11 mouse cellular contexts compared by ENCODE assay signal in genomic region chr17:24248641-24249040, GRCm38 (mm10). TPM values are rescaled to one million over a fixed set of nuclear protein-coding genes. Genes with fewer than 3 reads are reported as not detected.
A peak's percentile ranks its signal among the peaks of the same experiment; 100 is the strongest.
DNase-seq lines count a peak whose midpoint lies in the region; ATAC-seq and TF ChIP-seq lines count a peak whose summit lies in the region.
"Had no signal": no experiment of that assay in that cellular context is flagged by ENCODE, and none has a peak within 500 bp of the region (broad histone marks: within the 10 kb centered on the region; RNA-seq: fewer than 3 reads in every experiment).

No protein-coding gene starts in this region.

- DNase-seq in CD4-positive, CD25-positive, alpha-beta regulatory T cell, adult 2 months (ENCODE audit: low read depth, low spot score), result peak; percentile 54
- peak; percentile 22 for DNase-seq in thymus, postnatal 25 days
- no peak for DNase-seq in thymus, adult 2 months
- DNase-seq in spleen, adult 12 weeks (ENCODE audit: low spot score), result no peak
- DNase-seq: kidney, adult 11 months had no signal

- no peak overlapping the region for H3K9ac ChIP-seq in kidney, embryonic 14.5 days (ENCODE audit: low read depth, low read length)
- no peak overlapping the region for H3K9ac ChIP-seq in kidney, embryonic 16.5 days (replicated peaks; ENCODE audit: low read length)
- H3K9ac ChIP-seq: neural tube, embryonic 12.5 days had no signal

- no peak for TF ChIP-seq POLR2A in thymus, adult 2 months (IDR thresholded peaks at IDR 0.05; ENCODE audit: control insufficient read depth, extremely low read depth, insufficient read depth, low read length, poor library complexity)

- no peak for TF ChIP-seq CTCF in thymus, adult 2 months (IDR thresholded peaks at IDR 0.05; ENCODE audit: borderline replicate concordance, control insufficient read depth, extremely low read depth, insufficient read depth, low read length, poor library complexity)

- no peak overlapping the region for H3K27ac ChIP-seq in kidney, embryonic 14.5 days (ENCODE audit: low read depth, low read length)
- no peak overlapping the region for H3K27ac ChIP-seq in kidney, embryonic 16.5 days (ENCODE audit: low read length)
- H3K27ac ChIP-seq in thymus, adult 2 months (ENCODE audit: control insufficient read depth, insufficient read depth, low read length), result no peak overlapping the region
- H3K27ac ChIP-seq: neural tube, embryonic 12.5 days had no signal

- H3K27me3 ChIP-seq in kidney, embryonic 14.5 days (ENCODE audit: control insufficient read depth, insufficient read depth, low read length), result no peaks in the 10 kb centered on the region
- no peaks in the 10 kb centered on the region for H3K27me3 ChIP-seq in kidney, embryonic 16.5 days (ENCODE audit: insufficient read depth, low read length)
- H3K27me3 ChIP-seq in thymus, adult 2 months (ENCODE audit: control insufficient read depth, insufficient read depth, low read length), result no peaks in the 10 kb centered on the region
- H3K27me3 ChIP-seq: megakaryocyte, embryonic 14.5 days; neural tube, embryonic 12.5 days had no signal

- H3K4me1 ChIP-seq in kidney, embryonic 14.5 days (ENCODE audit: control insufficient read depth, insufficient read depth, low read length), result peaks cover 8% of the 10 kb centered on the region; the same call in 1 of the 2 replicates
- H3K4me1 ChIP-seq in kidney, embryonic 16.5 days (ENCODE audit: insufficient read depth, low read length), result peaks cover 12% of the 10 kb centered on the region
- H3K4me1 ChIP-seq in thymus, adult 2 months (replicated peaks; ENCODE audit: control insufficient read depth, insufficient read depth, low read length), result peaks cover 7% of the 10 kb centered on the region

- H3K4me3 ChIP-seq in kidney, embryonic 14.5 days (ENCODE audit: low read length), result peak overlapping the region; percentile 85; the same call in 1 of the 2 replicates
- H3K4me3 ChIP-seq in kidney, embryonic 16.5 days (ENCODE audit: low read length), result no peak overlapping the region
- H3K4me3 ChIP-seq in thymus, adult 2 months (ENCODE audit: control insufficient read depth, insufficient read depth, low read length), result no peak overlapping the region
- H3K4me3 ChIP-seq: megakaryocyte, embryonic 14.5 days; neural tube, embryonic 12.5 days had no signal

- H3K9me3 ChIP-seq in kidney, embryonic 14.5 days (ENCODE audit: control insufficient read depth, low read length), result peaks cover 9% of the 10 kb centered on the region; the same call in 1 of the 2 replicates
- peaks cover 8% of the 10 kb centered on the region for H3K9me3 ChIP-seq in kidney, embryonic 16.5 days (ENCODE audit: low read length)
- H3K9me3 ChIP-seq: megakaryocyte, embryonic 14.5 days; neural tube, embryonic 12.5 days had no signal

- H3K36me3 ChIP-seq in kidney, embryonic 14.5 days (ENCODE audit: control insufficient read depth, insufficient read depth, low read length), result peaks cover 50% of the 10 kb centered on the region
- peaks cover 47% of the 10 kb centered on the region for H3K36me3 ChIP-seq in kidney, embryonic 16.5 days (ENCODE audit: insufficient read depth, low read length)
- peaks cover 28% of the 10 kb centered on the region for H3K36me3 ChIP-seq in thymus, adult 2 months (ENCODE audit: control insufficient read depth, insufficient read depth, low read length)

- no peak for ATAC-seq in CD4-positive, CD25-positive, alpha-beta regulatory T cell, adult 4 months
- ATAC-seq in kidney, embryonic 14.5 days (ENCODE audit: low FRiP score, low TSS enrichment), result no peak
- no peak for ATAC-seq in kidney, embryonic 16.5 days (ENCODE audit: low FRiP score, low TSS enrichment)
- ATAC-seq in megakaryocyte, adult 5-6 weeks (ENCODE audit: poor library complexity, severe bottlenecking), result no peak

- H3K4me2 ChIP-seq in kidney, embryonic 14.5 days (replicated peaks; ENCODE audit: low read depth, low read length), result no peak overlapping the region
- no peak overlapping the region for H3K4me2 ChIP-seq in kidney, embryonic 16.5 days (replicated peaks; ENCODE audit: low read depth, low read length)

- WGBS in kidney, embryonic 14.5 days, result 96% methylated on average over 2 of the region's 2 CpGs
- 96% methylated on average over 2 of the region's 2 CpGs for WGBS in kidney, embryonic 16.5 days
- WGBS in thymus, adult 2 months, result 100% methylated on average over 2 of the region's 2 CpGs

RNA-seq across cellular contexts. Expression of gene Ccnf, which starts 2.6 kb away (rescaled TPM):
- polyA plus RNA-seq in CD4-positive, CD25-positive, alpha-beta regulatory T cell, adult 4 months (2017; shearing (Covaris generic)), result 1 to 10 TPM; 4.1 to 6.6 TPM
- polyA plus RNA-seq in kidney, embryonic 14.5 days (2014; fragmentation: Nextera tagmentation; extraction: Ambion mirVana), result 43.9 and 66.6 TPM in 2 replicates
- 69.2 and 73.5 TPM in 2 replicates for polyA plus RNA-seq in kidney, embryonic 16.5 days (2015; fragmentation: Nextera tagmentation; extraction: Ambion mirVana)
- polyA plus RNA-seq in thymus, adult 2 months (2012; rRNA removed), result 64.5 and 86.9 TPM in 2 replicates
- total RNA-seq in megakaryocyte, adult 5-6 weeks (2015), result 34.1 and 35.1 TPM in 2 replicates
- total RNA-seq in megakaryocyte, adult 5-6 weeks (2017), result 40.4 and 49.4 TPM in 2 replicates

RNA-seq across cellular contexts. Expression of gene Tedc2, which starts 28.0 kb away (rescaled TPM):
- polyA plus RNA-seq in CD4-positive, CD25-positive, alpha-beta regulatory T cell, adult 4 months (2017; shearing (Covaris generic)), result 10 to 100 TPM in 1 of 2 experiments, 1 to 10 TPM in 1; 8.9 to 17.5 TPM
- polyA plus RNA-seq in kidney, embryonic 14.5 days (2014; fragmentation: Nextera tagmentation; extraction: Ambion mirVana), result 13.4 and 14.8 TPM in 2 replicates
- polyA plus RNA-seq in kidney, embryonic 16.5 days (2015; fragmentation: Nextera tagmentation; extraction: Ambion mirVana), result 12.2 and 13.4 TPM in 2 replicates
- polyA plus RNA-seq in thymus, adult 2 months (2012; rRNA removed), result 17.6 and 20.0 TPM in 2 replicates
- total RNA-seq in megakaryocyte, adult 5-6 weeks (2015), result 6.6 and 7.8 TPM in 2 replicates
- 12.3 and 13.5 TPM in 2 replicates for total RNA-seq in megakaryocyte, adult 5-6 weeks (2017)

RNA-seq across cellular contexts. Expression of gene Ntn3, which starts 39.3 kb away (rescaled TPM):
- under 1 TPM in 1 of 2 experiments, not detected in 1; 0.07 TPM for polyA plus RNA-seq in CD4-positive, CD25-positive, alpha-beta regulatory T cell, adult 4 months (2017; shearing (Covaris generic))
- 4.6 and 5.3 TPM in 2 replicates for polyA plus RNA-seq in kidney, embryonic 14.5 days (2014; fragmentation: Nextera tagmentation; extraction: Ambion mirVana)
- 4.3 and 4.8 TPM in 2 replicates for polyA plus RNA-seq in kidney, embryonic 16.5 days (2015; fragmentation: Nextera tagmentation; extraction: Ambion mirVana)
- polyA plus RNA-seq in thymus, adult 2 months (2012; rRNA removed), result 0.71 and 1.5 TPM in 2 replicates
- total RNA-seq in megakaryocyte, adult 5-6 weeks (2015), result 0.11 TPM in 1 of 2 replicates, not detected in the other
- 0.08 TPM in 1 of 2 replicates, not detected in the other for total RNA-seq in megakaryocyte, adult 5-6 weeks (2017)

RNA-seq across cellular contexts. Expression of gene Tbc1d24, which starts 43.3 kb away (rescaled TPM):
- under 1 TPM; 0.47 to 0.62 TPM for polyA plus RNA-seq in CD4-positive, CD25-positive, alpha-beta regulatory T cell, adult 4 months (2017; shearing (Covaris generic))
- polyA plus RNA-seq in kidney, embryonic 14.5 days (2014; fragmentation: Nextera tagmentation; extraction: Ambion mirVana), result 5.0 and 8.2 TPM in 2 replicates
- polyA plus RNA-seq in kidney, embryonic 16.5 days (2015; fragmentation: Nextera tagmentation; extraction: Ambion mirVana), result 5.6 and 6.2 TPM in 2 replicates
- 14.5 and 16.8 TPM in 2 replicates for polyA plus RNA-seq in thymus, adult 2 months (2012; rRNA removed)
- total RNA-seq in megakaryocyte, adult 5-6 weeks (2015), result 5.5 and 11.8 TPM in 2 replicates
- total RNA-seq in megakaryocyte, adult 5-6 weeks (2017), result 4.0 and 4.6 TPM in 2 replicates

Comparison
In these comparisons a context has a peak if more than half of its experiments do, and no peak if none do; other contexts are left out.
1. DNase-seq: peak in CD4-positive, CD25-positive, alpha-beta regulatory T cell, adult 2 months (single experiment) and thymus, postnatal 25 days (single experiment); none in thymus, adult 2 months (single experiment) and spleen, adult 12 weeks (single experiment).